Mouse (Mus musculus) macrophage (primary cell): ENCODE results near the gene Mta1. TPM values are rescaled to one million over a fixed set of nuclear protein-coding genes. Genes with fewer than 3 reads are reported as not detected.

Source experiments
- H3K27ac ChIP-seq: fragments of 350-480 bp; formaldehyde crosslinking; 2 replicates; pipeline ENCODE4 v1.9.0; 2021
- H3K36me3 ChIP-seq: fragments of 350-480 bp; formaldehyde crosslinking; 2 replicates; pipeline ENCODE4 v1.9.0; 2021; ENCODE audit errors: inconsistent target
- H3K4me3 ChIP-seq: fragments of 350-480 bp; formaldehyde crosslinking; 2 replicates; pipeline ENCODE4 v1.9.0; 2021; ENCODE audit errors: inconsistent target
- H3K79me2 ChIP-seq: fragments of 350-480 bp; formaldehyde crosslinking; 2 replicates; pipeline ENCODE4 v1.9.0; 2021; ENCODE audit errors: inconsistent target
- WGBS: methylation state at CpG from one replicate; pipeline ENCODE4 v1.1.7; 2026; ENCODE audit warnings: inconsistent platforms; ENCODE audit not compliant: missing documents; 5-methylcytosine and 5-hydroxymethylcytosine counted together
- polyA plus RNA-seq: library from polyadenylated mRNA; stranded (reverse); fragments of 250-400 nt; gene quantifications from 3 replicates; pipeline ENCODE4 v1.2.4, GENCODE M21; 2018; ENCODE audit warnings: inconsistent platforms

Gene Mta1
- polyA plus RNA-seq, 1 experiment from 2014 or later, result 28.3 TPM

DNA sequence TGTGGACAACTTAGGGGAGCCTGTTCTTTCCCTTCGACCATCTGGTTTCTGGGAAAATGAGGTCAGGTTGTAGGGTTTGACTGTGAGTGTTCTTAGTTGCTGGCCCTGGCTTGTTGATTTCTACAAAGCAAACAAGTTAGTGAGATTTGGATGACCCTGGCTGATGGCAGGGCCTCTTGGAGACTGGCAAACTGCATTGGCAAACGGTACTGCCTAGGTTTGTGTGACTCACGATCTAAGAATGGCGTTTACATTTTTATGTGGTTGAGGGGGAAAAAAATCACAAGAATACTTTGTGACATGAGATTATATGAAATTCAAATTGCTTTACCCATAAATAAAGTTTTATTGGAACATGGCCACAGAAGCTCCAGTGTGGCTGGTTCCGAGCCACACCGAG is 8.3 kb downstream of the Mta1 start:
- WGBS, result 94% methylated on average over 6 of the region's 6 CpGs
- no peak overlapping the region for H3K4me3 ChIP-seq
- H3K79me2 ChIP-seq, result peaks cover 90% of the 10 kb centered on the region
- no peak overlapping the region for H3K27ac ChIP-seq
- no peaks in the 10 kb centered on the region for H3K36me3 ChIP-seq

DNA sequence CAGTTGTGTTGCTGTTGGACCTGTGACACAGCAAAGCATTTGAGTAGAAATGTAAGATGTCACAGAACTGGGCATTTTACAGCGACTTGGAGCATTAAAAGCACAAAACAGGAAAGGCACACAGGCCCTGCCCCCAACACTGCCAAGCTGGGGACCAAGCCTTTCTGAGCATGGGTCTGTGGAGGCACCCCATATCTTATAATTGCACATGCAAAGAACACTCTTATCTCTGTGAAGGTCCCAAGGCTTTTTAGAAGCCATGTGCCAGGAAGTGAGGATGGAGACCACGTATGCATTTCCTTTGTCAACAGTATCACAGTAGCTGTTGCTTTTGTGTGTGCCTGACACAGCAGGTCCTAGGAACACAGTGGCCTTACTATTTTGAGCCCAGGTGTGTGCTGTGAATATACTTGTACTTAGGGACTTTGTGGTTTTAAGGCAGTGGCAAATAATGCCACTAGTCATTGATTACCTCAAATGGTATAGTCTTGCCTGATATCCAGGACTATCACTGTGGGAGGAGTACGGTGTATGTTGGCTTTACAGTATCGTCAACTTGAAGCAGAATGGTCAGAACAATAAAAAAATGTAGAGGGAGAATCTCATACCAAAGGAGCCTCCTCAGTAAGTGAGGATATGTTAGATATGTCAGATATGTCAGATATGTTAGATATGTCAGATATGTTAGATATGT is 9.5 kb downstream of the Mta1 start:
- 68% methylated on average over 4 of the region's 4 CpGs for WGBS
- Histone ChIP-seq H3K27ac (no peak overlapping the region), H3K4me3 (no peak overlapping the region), H3K79me2 (peaks cover 97% of the 10 kb centered on the region), H3K36me3 (no peaks in the 10 kb centered on the region)

DNA sequence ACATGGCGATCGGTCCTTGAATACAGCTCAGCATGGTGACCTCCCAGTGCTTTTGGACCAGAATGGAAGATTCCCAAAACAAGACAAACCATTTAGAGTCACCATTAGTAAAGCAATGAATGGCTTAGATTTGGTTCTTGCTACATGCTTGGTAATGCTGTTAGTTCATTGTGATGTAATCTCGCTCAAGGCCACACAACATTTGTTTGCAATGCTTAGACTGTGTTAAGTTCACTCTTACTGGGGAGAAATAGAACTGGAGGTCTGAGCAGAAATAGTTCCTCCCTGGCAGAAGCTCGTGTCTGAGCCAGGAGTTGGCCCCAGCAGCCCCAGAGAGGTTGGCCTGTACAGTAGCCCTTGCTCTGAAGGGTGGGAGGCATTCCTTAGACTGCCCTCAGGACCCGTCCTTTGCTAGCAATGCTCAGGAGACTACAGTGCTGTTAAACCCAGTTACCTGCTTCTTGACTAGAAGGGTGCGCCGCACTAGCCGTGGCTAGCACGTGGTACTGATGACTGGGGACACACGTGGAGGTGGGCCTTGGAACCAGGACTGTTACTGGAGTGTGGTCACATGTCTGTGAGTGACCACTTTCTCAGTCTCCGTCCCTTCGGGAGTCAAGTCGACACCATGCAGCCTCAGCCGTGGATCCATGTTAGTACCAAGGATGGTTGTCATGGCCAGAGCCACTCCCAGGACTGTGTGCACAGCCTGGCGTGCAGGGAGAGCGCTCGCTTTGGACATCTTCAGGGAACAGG is 10.6 kb downstream of the Mta1 start:
- Histone ChIP-seq H3K27ac (no peak overlapping the region), H3K4me3 (no peak overlapping the region), H3K36me3 (no peaks in the 10 kb centered on the region), H3K79me2 (peaks cover 86% of the 10 kb centered on the region)
- 95% methylated on average over 17 of the region's 17 CpGs for WGBS

DNA sequence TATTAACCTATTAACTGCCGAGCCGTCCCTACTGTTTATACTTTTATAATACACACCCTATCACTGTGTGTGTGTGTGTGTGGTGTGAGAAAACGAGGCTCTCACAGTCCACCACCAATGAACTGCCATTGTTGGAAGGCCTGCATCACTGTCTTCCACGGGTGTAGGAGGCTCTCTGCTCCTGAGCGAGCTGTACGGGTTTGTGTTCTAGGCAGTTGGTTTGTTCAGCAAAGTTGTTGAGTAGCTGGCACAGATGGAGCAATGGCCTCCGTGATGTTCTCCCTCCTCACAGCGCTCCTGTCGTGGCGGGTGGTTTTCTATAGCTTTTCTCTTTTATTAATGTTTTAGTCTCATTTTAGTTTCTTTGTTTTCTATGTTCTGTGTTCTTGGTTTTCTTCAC is 11.7 kb downstream of the Mta1 start:
- Histone ChIP-seq H3K27ac (no peak overlapping the region), H3K4me3 (no peak overlapping the region), H3K79me2 (peaks cover 75% of the 10 kb centered on the region), H3K36me3 (no peaks in the 10 kb centered on the region)
- WGBS, result 95% methylated on average over 9 of the region's 10 CpGs

DNA sequence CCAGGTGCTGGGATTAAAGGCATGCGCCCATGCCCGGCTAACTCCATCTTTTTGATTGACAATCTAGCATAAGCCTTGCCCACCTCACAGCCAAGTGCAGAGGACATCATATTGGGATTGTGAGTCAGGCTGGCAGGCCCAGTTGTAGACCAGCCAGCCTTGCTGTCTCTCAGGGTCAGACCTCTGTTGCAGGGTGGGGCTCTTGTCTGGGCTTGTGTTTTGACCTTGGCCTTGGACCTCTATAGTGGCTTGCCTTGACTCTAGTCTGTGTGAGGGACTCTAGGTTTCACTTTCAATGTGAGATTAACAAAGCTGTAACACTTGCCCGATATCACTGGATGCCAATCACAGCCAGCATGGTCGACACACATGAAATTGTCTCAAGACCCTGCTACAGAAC is 16.1 kb downstream of the Mta1 start:
- 96% methylated on average over 4 of the region's 4 CpGs for WGBS
- H3K36me3 ChIP-seq, result peaks cover 18% of the 10 kb centered on the region; the same call in 1 of the 2 replicates

DNA sequence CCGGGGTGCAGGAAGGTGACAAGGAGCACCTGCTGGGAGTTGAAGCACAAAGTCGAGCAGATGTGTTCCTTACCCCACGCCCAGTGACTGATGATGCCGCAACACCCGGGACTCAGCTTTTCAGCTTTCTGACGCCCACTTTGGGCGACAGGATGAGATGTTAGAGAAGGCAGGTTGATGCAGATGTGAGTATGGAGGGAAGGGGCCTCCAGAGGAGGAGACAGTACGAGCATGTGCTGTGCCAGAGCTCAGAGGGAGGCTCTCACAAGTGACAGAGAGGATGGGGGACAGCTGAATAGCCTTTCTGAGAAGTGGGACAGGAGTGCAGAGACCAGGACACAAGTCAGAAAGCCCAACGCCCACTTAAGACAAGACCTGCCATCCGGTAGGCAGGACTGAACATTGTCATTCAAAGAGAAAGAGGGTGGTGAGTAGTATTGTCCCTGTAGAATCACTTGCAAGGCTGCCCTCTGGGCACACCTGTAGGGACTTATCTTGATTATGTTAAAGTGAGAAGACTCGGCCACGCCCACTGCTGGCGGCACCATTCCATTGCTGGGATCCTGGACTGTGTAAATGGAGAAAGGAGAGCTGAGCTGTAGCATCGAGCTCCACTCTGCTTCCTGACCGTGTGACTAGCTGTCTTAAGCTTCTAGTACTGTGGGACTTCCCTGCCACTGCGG is 16.9 kb downstream of the Mta1 start:
- Histone ChIP-seq H3K79me2 (peaks cover 23% of the 10 kb centered on the region), H3K27ac (no peak overlapping the region), H3K36me3 (peaks cover 18% of the 10 kb centered on the region; the same call in 1 of the 2 replicates), H3K4me3 (no peak overlapping the region)
- WGBS, result 89% methylated on average over 15 of the region's 16 CpGs

More for the DNA sequence above, 16.1 kb downstream of the Mta1 start:
- H3K4me3 ChIP-seq, result no peak overlapping the region
- H3K27ac ChIP-seq, result no peak overlapping the region
- peaks cover 32% of the 10 kb centered on the region for H3K79me2 ChIP-seq

DNA sequence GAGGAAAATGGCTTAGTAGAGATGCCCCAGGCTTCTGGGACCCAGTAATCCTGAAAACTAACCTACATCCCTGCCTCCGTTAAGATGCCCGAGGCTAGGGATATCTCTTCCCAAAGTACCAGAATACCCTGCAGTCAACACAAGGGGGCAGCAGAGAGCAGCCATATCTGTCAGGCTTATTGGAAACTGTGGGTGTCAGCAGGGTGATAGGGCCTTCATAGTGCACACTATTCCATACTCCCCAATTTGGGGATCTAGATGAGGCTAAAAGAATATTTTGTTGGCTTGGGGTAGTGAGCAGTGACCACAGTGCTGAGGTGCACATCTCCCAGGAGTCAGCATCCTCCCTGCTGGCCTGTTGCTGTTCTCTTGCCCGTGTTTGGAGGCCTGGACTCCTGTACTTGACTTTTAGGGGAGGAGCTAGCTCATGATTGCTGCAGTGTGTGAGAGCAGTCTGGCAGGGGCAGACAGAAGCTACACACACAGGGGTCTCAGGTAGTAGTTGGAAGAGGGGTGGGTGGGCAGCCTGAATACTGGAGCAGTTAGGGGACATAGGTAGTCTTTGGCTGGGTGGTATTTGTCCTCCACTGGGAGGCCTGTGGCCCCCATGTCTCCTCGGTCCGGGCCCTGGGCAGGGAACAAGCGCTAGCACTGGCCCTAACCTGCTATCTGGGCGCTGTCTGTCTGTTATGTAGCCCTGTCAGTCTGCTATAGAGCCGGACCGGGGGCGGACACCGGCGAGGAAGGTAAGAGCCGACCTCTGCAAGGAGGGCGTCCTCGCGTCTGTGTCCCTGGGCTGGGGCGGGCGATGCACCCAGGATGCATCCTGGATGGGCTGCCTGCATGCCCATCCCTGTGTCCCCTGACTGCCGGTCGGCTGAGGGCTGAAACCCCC is 21.7 kb downstream of the Mta1 start:
- H3K79me2 ChIP-seq, result no peaks in the 10 kb centered on the region
- peaks cover 50% of the 10 kb centered on the region for H3K36me3 ChIP-seq
- no peak overlapping the region for H3K27ac ChIP-seq
- WGBS, result 91% methylated on average over 20 of the region's 20 CpGs
- H3K4me3 ChIP-seq, result no peak overlapping the region

DNA sequence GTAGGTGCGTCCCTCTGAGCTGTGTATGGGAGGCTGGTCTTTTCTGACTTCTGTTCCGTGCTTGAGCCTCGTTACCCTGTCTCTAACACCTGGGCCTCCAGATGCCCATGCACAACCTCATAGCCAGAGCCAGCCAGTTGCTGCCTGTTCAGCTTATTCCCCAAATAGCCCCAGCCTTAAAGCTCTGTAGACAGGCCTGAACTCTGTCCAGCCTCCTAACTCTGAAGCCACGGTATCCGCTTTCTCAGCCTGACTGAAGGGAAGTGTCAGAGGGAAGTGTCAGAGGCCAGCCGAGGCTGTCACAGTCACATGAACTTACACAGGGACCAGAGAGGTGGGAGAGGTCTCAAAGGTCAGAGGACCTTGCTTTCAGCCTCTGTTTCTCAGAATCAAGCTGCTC is 26.6 kb downstream of the Mta1 start:
- Histone ChIP-seq H3K79me2 (no peaks in the 10 kb centered on the region), H3K4me3 (no peak overlapping the region), H3K27ac (peak overlapping the region; percentile 81), H3K36me3 (peaks cover 63% of the 10 kb centered on the region)
- 58% methylated on average over 6 of the region's 6 CpGs for WGBS

DNA sequence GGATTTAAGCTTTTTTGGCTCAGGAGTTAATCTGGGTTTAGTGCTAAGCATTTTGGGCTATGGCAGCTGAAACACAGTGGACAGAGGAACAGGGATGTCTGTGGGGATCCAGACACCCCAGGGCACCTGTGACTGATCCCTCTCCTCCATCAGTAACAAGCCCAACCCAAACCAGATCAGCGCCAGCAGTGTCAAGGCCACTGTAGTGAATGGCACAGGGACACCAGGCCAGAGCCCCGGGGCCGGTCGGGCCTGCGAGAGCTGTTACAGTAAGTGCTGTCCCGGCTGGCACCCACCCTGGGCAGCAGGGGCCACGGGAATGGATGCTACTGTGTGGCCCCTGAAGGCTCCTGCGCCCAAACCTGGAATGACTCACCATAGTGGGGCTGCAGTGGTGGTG is 32.7 kb downstream of the Mta1 start:
- Histone ChIP-seq H3K36me3 (peaks cover 85% of the 10 kb centered on the region), H3K27ac (no peak overlapping the region), H3K4me3 (no peak overlapping the region), H3K79me2 (no peaks in the 10 kb centered on the region)
- 89% methylated on average over 7 of the region's 8 CpGs for WGBS

DNA sequence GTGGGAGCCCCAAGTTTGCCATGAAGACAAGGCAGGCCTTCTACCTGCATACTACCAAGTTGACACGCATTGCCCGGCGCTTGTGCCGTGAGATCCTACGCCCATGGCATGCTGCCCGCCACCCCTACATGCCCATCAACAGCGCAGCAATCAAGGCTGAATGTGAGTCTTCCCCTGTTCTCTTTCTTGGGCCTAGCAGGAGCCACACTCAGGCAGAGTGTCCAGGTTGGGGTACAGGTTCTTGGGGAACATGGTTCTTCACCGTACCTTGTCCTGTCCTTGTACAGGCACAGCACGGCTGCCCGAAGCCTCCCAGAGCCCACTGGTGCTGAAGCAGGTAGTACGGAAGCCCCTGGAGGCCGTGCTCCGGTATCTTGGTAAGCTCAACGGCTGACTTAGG is 33.5 kb downstream of the Mta1 start:
- Histone ChIP-seq H3K4me3 (no peak overlapping the region), H3K36me3 (peaks cover 88% of the 10 kb centered on the region), H3K79me2 (no peaks in the 10 kb centered on the region), H3K27ac (no peak overlapping the region)
- WGBS, result 93% methylated on average over 14 of the region's 14 CpGs

DNA sequence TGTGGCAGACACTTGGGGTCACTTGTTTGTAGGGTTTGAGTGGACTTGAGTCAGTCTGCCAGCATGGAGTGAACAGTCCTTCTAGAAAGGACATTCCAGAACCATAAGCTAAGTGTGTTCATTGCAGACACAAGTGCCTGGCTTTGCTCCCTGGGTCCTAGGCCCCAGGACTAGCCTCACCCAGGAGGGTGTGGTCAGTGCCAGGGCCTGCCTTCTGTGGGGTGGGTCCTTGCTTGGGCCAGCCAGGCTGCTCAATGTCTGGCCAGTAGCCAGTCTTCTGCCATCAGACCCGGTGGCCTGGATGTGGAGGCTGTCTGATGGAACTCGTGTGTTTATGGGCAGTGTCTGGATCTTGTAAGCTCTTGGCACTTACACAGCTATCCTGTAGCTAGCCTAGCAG is 34.5 kb downstream of the Mta1 start:
- peaks cover 80% of the 10 kb centered on the region for H3K36me3 ChIP-seq
- H3K79me2 ChIP-seq, result no peaks in the 10 kb centered on the region
- H3K4me3 ChIP-seq, result no peak overlapping the region
- H3K27ac ChIP-seq, result no peak overlapping the region
- WGBS, result 82% methylated on average over 2 of the region's 2 CpGs

DNA sequence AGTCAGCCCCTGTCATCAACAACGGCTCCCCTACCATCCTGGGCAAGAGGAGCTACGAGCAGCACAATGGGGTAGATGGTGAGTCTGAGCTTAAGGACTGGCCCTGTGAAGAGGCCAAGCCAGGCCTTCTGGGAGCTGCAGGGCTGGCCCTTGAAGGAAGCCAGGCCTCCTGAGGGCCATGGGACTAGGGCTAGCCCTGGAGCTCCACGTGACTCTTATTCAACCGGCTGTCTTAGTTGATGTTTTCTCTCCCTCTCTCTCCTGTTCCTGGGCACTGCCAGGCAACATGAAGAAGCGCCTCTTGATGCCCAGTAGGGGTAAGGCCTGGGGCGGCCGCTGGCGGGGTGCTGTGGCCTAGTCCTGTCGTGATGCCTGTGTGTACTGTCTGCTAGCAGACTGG is 35.2 kb downstream of the Mta1 start:
- no peak overlapping the region for H3K27ac ChIP-seq
- no peak overlapping the region for H3K4me3 ChIP-seq
- WGBS, result 93% methylated on average over 9 of the region's 9 CpGs
- no peaks in the 10 kb centered on the region for H3K79me2 ChIP-seq
- peaks cover 73% of the 10 kb centered on the region for H3K36me3 ChIP-seq

DNA sequence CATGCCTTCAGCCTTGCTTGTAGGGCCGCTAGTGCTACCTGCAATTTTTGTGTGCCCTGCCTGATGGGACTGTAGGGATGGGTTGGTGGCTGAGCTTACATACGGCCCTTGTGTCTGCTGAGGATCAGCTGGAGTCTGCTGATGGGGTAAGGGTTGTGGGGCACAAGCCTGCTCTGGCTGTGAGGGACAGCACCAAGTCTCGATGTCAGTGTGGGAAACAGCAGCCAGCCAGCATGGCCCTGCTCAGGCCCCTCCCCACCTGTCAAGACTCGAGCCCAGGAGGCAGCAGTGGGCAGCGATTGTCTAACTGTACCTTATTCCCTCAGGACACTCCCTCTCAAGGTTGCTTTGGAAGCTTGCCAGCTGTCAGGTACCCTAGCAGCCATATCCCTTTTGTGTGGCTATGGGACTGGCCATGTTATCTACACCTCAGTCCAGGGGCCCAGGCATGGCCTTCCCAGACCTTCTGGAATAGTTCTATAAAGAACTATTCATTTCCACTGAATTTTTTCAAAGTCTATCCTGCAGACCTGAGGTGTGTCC is 35.9 kb downstream of the Mta1 start:
- peaks cover 67% of the 10 kb centered on the region for H3K36me3 ChIP-seq
- H3K27ac ChIP-seq, result no peak overlapping the region

DNA sequence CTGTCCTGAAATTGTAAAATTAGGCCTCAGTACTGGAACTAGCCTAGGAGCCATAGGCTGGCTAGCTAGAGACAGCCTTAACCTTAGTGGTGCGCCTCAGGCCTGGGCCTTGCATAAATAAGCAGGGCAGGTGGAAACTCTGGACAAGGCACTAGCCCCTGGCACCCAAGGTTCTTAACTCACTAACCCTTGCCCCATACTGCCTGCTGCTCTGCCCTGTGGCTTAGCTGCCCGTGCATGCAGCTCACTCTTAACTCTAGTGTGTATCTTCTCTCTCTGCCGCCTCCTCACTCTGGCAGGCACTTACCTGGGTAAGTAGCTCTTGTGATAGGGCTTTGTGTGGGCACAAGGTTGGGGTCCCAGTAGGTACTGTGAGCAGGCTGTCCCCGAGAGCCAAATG is 36.4 kb downstream of the Mta1 start:
- 100% methylated on average over 4 of the region's 4 CpGs for WGBS
- H3K36me3 ChIP-seq, result peaks cover 61% of the 10 kb centered on the region
- no peaks in the 10 kb centered on the region for H3K79me2 ChIP-seq
- H3K4me3 ChIP-seq, result no peak overlapping the region
- H3K27ac ChIP-seq, result no peak overlapping the region

More for the DNA sequence above, 35.9 kb downstream of the Mta1 start:
- WGBS, result 94% methylated on average over 5 of the region's 5 CpGs
- H3K4me3 ChIP-seq, result no peak overlapping the region
- no peaks in the 10 kb centered on the region for H3K79me2 ChIP-seq
